14 mouse cellular contexts compared by ENCODE assay signal in genomic region chr16:91754957-91755356, GRCm38 (mm10). TPM values are rescaled to one million over a fixed set of nuclear protein-coding genes. Genes with fewer than 3 reads are reported as not detected.
A peak's percentile ranks its signal among the peaks of the same experiment; 100 is the strongest.
DNase-seq lines count a peak whose midpoint lies in the region; ATAC-seq lines count a peak whose summit lies in the region.
"Had no signal": no experiment of that assay in that cellular context is flagged by ENCODE, and none has a peak within 500 bp of the region (broad histone marks: within the 10 kb centered on the region; RNA-seq: fewer than 3 reads in every experiment).

No protein-coding gene starts in this region.

- DNase-seq in CD4-positive helper T cell, adult 2 months (ENCODE audit: low read depth, low spot score) = peak; percentile 71
- DNase-seq in MEL-GATA-1-ER (ENCODE audit: extremely low read depth, low read depth) = peak; percentile 13
- peak; percentile 55 for DNase-seq in naive thymus-derived CD4-positive, alpha-beta T cell, adult 2 months (ENCODE audit: low read depth)
- DNase-seq in embryo, embryonic 11 days = no peak
- DNase-seq in gastrocnemius, postnatal 4 days (ENCODE audit: low spot score in 2 of 2) = no peak
- no peak for DNase-seq in layer of hippocampus, postnatal 10 days (ENCODE audit: low spot score in 2 of 2)
- no peak for DNase-seq in left cerebral cortex, postnatal 4 days
- DNase-seq: adrenal gland, postnatal 14 days; cerebellum, adult 9-11 months; kidney, postnatal 36 days; layer of hippocampus, adult 9-11 months; lung, adult 2 months had no signal

- intact Hi-C loops in left cerebral cortex, postnatal 4 days (cut with DNase I) = no loop called here

- ATAC-seq in hematopoietic stem cell, adult 5-6 weeks (replicated peaks in 1 of 2; ENCODE audit: insufficient read depth in 1 of 2, low FRiP score in 2 of 2, low TSS enrichment in 1 of 2, low read depth in 1 of 2, poor library complexity in 2 of 2, severe bottlenecking in 2 of 2) = peak; percentile 42 to 75
- ATAC-seq: liver, embryonic 12.5 days had no signal

RNA-seq across cellular contexts. Expression of gene Itsn1, which starts 25.9 kb away (rescaled TPM):
- total RNA-seq in hematopoietic stem cell, adult 5-6 weeks (2017) = 60.1 and 74.9 TPM in 2 replicates
- total RNA-seq in gastrocnemius, postnatal 4 days (2021) = 10 to 100 TPM; 80.4 to 82.9 TPM
- total RNA-seq in layer of hippocampus, postnatal 10 days (2021) = 100 to 1,000 TPM; 145 to 159 TPM
- total RNA-seq in left cerebral cortex, postnatal 4 days (2021) = 100 to 1,000 TPM; 200 to 212 TPM

RNA-seq across cellular contexts. Expression of gene Cryzl1, which starts 26.2 kb away (rescaled TPM):
- 70.3 and 120 TPM in 2 replicates for total RNA-seq in hematopoietic stem cell, adult 5-6 weeks (2017)
- total RNA-seq in gastrocnemius, postnatal 4 days (2021) = 10 to 100 TPM; 26.6 to 27.2 TPM
- total RNA-seq in layer of hippocampus, postnatal 10 days (2021) = 10 to 100 TPM; 78.9 to 94.2 TPM
- 10 to 100 TPM; 94.0 to 95.0 TPM for total RNA-seq in left cerebral cortex, postnatal 4 days (2021)

Comparison
In these comparisons a context has a peak if more than half of its experiments do, and no peak if none do; other contexts are left out.
1. DNase-seq: peak in CD4-positive helper T cell, adult 2 months (single experiment), MEL-GATA-1-ER (single experiment) and naive thymus-derived CD4-positive, alpha-beta T cell, adult 2 months (single experiment); none in embryo, embryonic 11 days (single experiment), gastrocnemius, postnatal 4 days (0 of 2), layer of hippocampus, postnatal 10 days (0 of 2) and left cerebral cortex, postnatal 4 days (single experiment).